Mouse (Mus musculus): ENCODE results near the gene Rgs7bp. TPM values are rescaled to one million over a fixed set of nuclear protein-coding genes. Genes with fewer than 3 reads are reported as not detected.
A peak's percentile ranks its signal among the peaks of the same experiment; 100 is the strongest.

Rgs7bp gene
- total RNA-seq, 2 experiments from 2014 or later = 159 to 170 TPM

GRCm38 (mm10) chr13:105016577-105016976, 38.2 kb downstream of the Rgs7bp start:
- intact Hi-C loops (cut with DNase I) = loop anchor here (5.0 kb wide), 1 partner anchor 36 kb away; the partner anchor contains the start of gene Rgs7bp
- peak in 1 of 2 experiments; percentile 22 for DNase-seq (ENCODE audit: low spot score in 2 of 2)

- intact Hi-C loops (cut with DNase I) = loop anchor here (5.0 kb wide), 1 partner anchor 36 kb away; the partner anchor contains the start of gene Rgs7bp
- no peak for DNase-seq (ENCODE audit: low spot score in 2 of 2)
Observed at GRCm38 (mm10) chr13:105015710-105016404, 38.9 kb downstream of the Rgs7bp start.

- intact Hi-C loops (cut with DNase I) = no loop called here
- DNase-seq (ENCODE audit: low spot score in 2 of 2) = peak in 1 of 2 experiments; percentile 69
Observed at GRCm38 (mm10) chr13:105011300-105011699, 43.4 kb downstream of the Rgs7bp start.

- no peak for DNase-seq (ENCODE audit: low spot score in 2 of 2)
- intact Hi-C loops (cut with DNase I) = loop anchor here (5.0 kb wide), 1 partner anchor 47 kb away; no protein-coding TSS in a partner anchor
Observed at GRCm38 (mm10) chr13:105008891-105009290, 45.8 kb downstream of the Rgs7bp start.

- intact Hi-C loops (cut with DNase I) = no loop called here
- DNase-seq (ENCODE audit: low spot score in 2 of 2) = no peak
Observed at GRCm38 (mm10) chr13:105002831-105003157, 51.9 kb downstream of the Rgs7bp start.

GRCm38 (mm10) chr13:105002132-105002830, 52.4 kb downstream of the Rgs7bp start:
- DNase-seq (ENCODE audit: low spot score in 2 of 2) = no peak
- intact Hi-C loops (cut with DNase I) = no loop called here

GRCm38 (mm10) chr13:105001714-105002113, 53.0 kb downstream of the Rgs7bp start:
- intact Hi-C loops (cut with DNase I) = no loop called here
- DNase-seq (ENCODE audit: low spot score in 2 of 2) = peak in 1 of 2 experiments; percentile 42

GRCm38 (mm10) chr13:104988811-104989258, 65.9 kb downstream of the Rgs7bp start:
- intact Hi-C loops (cut with DNase I) = no loop called here
- DNase-seq (ENCODE audit: low spot score in 2 of 2) = no peak

GRCm38 (mm10) chr13:104988009-104988540, 66.7 kb downstream of the Rgs7bp start:
- intact Hi-C loops (cut with DNase I) = no loop called here

GRCm38 (mm10) chr13:104985691-104986090, 69.0 kb downstream of the Rgs7bp start:
- DNase-seq (ENCODE audit: low spot score in 2 of 2) = no peak
- intact Hi-C loops (cut with DNase I) = no loop called here

More at GRCm38 (mm10) chr13:104988009-104988540, 66.7 kb downstream of the Rgs7bp start:
- DNase-seq (ENCODE audit: low spot score in 2 of 2) = no peak

- intact Hi-C loops (cut with DNase I) = loop anchor here (5.0 kb wide), 1 partner anchor 68 kb away; the partner anchor contains the start of gene Rgs7bp
- DNase-seq (ENCODE audit: low spot score in 2 of 2) = peak in 1 of 2 experiments; percentile 54
Observed at GRCm38 (mm10) chr13:104983989-104984388, 70.7 kb downstream of the Rgs7bp start.

- intact Hi-C loops (cut with DNase I) = loop anchor here (5.0 kb wide), 1 partner anchor 69 kb away; the partner anchor contains the start of gene Rgs7bp
- DNase-seq (ENCODE audit: low spot score in 2 of 2) = peak; percentile 56 to 92
Observed at GRCm38 (mm10) chr13:104982781-104983353, 71.9 kb downstream of the Rgs7bp start.

- DNase-seq (ENCODE audit: low spot score in 2 of 2) = no peak
- intact Hi-C loops (cut with DNase I) = no loop called here
Observed at GRCm38 (mm10) chr13:104978176-104978575, 76.6 kb downstream of the Rgs7bp start.

- intact Hi-C loops (cut with DNase I) = no loop called here
- no peak for DNase-seq (ENCODE audit: low spot score in 2 of 2)
Observed at GRCm38 (mm10) chr13:104967486-104967885, 87.2 kb downstream of the Rgs7bp start.

GRCm38 (mm10) chr13:104963716-104964115, 91.0 kb downstream of the Rgs7bp start:
- intact Hi-C loops (cut with DNase I) = loop anchor here (5.0 kb wide), 3 partner anchors 44 to 89 kb away; partner anchors contain the start of gene Rgs7bp
- no peak for DNase-seq (ENCODE audit: low spot score in 2 of 2)

GRCm38 (mm10) chr13:104962716-104963411, 91.9 kb downstream of the Rgs7bp start:
- intact Hi-C loops (cut with DNase I) = loop anchor here (5.0 kb wide), 3 partner anchors 44 to 89 kb away; partner anchors contain the start of gene Rgs7bp

GRCm38 (mm10) chr13:104962166-104962565, 92.6 kb downstream of the Rgs7bp start:
- peak in 1 of 2 experiments; percentile 55 for DNase-seq (ENCODE audit: low spot score in 2 of 2)
- intact Hi-C loops (cut with DNase I) = loop anchor here (5.0 kb wide), 3 partner anchors 45 to 90 kb away; partner anchors contain the start of gene Rgs7bp

More at GRCm38 (mm10) chr13:104962716-104963411, 91.9 kb downstream of the Rgs7bp start:
- DNase-seq (ENCODE audit: low spot score in 2 of 2) = peak; percentile 59 to 91

- intact Hi-C loops (cut with DNase I) = loop anchor here (5.0 kb wide), 3 partner anchors 46 to 91 kb away; partner anchors contain the start of gene Rgs7bp
- DNase-seq (ENCODE audit: low spot score in 2 of 2) = peak in 1 of 2 experiments; percentile 80
Observed at GRCm38 (mm10) chr13:104960951-104961715, 93.6 kb downstream of the Rgs7bp start.
